Mouse (Mus musculus) neural tube, embryonic 10.5 days (tissue): ENCODE data around the gene Fbxo11.
A peak's percentile ranks its signal among the peaks of the same experiment; 100 is the strongest.
"Not testable (repeated sequence)": the region's sequence is repeated elsewhere in the genome, so short reads cannot be mapped to it uniquely, and the experiment has no call there.

Experiments used
- DNase-seq: peaks from one replicate; pipeline ENCODE4 v3.0.0-alpha.2; 2017; ENCODE audit warnings: low spot score; ENCODE audit errors: extremely low spot score

The Fbxo11 gene

GRCm38 (mm10) chr17:88016027-88016426 is 49.1 kb downstream of the Fbxo11 start:
- DNase-seq, result not testable (repeated sequence)

- no peak for DNase-seq
Measured at GRCm38 (mm10) chr17:88014456-88014855, 50.6 kb downstream of the Fbxo11 start.

GRCm38 (mm10) chr17:88006956-88007355 is 58.1 kb downstream of the Fbxo11 start:
- DNase-seq, result no peak

DNA sequence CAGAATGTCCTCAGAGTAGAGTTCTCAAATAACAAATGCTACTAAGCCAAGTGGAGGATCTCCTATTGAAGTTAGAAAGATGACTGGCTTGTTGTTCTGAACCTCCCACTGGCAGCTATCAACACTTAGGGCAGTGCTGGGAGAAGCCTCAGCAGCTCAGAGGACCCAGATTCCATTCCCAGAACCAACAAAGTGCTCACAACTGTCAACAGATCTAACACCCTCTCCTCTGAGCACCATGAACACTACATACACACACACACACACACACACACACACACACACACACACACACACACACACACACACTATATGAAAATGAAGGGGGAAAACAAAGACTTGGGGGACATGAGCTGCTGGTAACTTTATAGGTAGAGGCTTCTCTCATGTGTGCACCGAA is 60.2 kb downstream of the Fbxo11 start:
- DNase-seq, result no peak

- DNase-seq, result no peak
Measured at GRCm38 (mm10) chr17:87997808-87998207, 67.3 kb downstream of the Fbxo11 start.

DNA sequence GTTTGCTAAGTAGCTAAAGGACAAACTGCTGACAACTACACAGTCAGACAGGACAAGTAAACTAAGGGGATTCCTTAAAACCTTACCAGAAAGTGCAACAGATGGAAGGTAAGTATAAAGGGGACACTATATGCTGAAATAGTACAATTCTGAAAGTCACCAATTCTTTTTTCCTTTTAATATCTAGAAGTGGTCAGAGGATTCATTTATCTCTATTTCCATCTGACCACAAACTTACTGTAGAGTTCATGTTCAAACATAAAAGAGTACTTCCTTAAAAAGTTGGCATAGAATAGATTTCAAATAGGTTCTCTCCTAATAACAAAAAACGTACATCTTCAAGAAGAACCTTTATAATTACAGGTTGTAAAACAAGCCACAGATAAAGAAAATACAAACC is 71.8 kb downstream of the Fbxo11 start:
- no peak for DNase-seq

GRCm38 (mm10) chr17:87992154-87992553 is 72.9 kb downstream of the Fbxo11 start:
- no peak for DNase-seq

- no peak for DNase-seq
Measured at GRCm38 (mm10) chr17:87987507-87987906, 77.6 kb downstream of the Fbxo11 start.

GRCm38 (mm10) chr17:87985916-87986315 is 79.2 kb downstream of the Fbxo11 start:
- DNase-seq, result no peak

DNA sequence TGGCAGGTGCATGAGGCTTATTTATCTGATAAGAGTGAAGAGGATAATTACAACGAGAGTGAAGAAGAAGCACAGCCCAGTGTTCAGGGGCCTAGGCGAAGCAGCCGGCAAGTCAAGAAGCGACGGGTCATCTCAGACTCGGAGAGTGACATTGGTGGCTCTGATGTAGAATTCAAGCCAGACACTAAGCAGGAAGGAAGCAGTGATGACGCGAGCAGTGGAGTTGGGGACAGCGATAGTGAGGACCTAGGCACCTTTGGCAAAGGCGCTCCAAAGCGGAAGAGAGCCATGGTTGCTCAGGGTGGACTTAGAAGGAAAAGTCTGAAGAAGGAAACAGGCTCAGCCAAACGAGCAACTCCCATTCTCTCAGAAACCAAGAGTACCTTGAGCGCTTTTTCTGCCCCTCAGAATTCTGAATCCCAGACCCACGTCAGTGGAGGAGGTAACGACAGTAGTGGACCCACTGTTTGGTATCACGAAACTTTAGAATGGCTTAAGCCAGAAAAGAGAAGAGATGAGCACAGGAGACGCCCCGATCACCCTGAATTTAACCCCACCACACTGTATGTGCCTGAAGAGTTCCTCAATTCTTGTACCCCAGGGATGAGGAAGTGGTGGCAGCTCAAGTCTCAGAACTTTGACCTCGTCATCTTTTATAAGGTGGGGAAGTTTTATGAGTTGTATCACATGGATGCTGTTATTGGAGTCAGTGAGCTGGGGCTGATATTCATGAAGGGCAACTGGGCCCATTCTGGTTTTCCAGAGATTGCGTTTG is 80.5 kb downstream of the Fbxo11 start:
- DNase-seq, result no peak

DNA sequence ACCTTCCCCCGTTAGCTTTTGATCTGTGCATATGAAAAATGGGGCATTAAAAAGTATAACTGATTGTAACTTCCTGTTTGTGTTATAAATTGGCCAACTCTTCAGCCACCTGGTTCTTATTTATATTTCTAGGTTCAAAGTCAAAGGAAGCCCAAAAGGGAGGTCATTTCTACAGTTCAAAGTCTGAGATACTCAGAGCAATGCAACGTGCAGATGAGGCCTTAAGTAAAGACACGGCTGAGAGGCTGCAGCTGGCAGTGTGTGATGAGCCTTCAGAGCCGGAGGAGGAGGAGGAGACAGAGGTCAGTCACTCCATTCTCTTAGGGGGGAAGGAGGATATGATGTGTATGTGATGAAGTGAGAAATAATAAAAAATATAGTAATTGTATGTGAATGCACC is 81.8 kb downstream of the Fbxo11 start:
- no peak for DNase-seq

- no peak for DNase-seq
Measured at GRCm38 (mm10) chr17:87982112-87982511, 83.0 kb downstream of the Fbxo11 start.

GRCm38 (mm10) chr17:87979696-87980095 is 85.4 kb downstream of the Fbxo11 start:
- not testable (repeated sequence) for DNase-seq

GRCm38 (mm10) chr17:87976927-87977326 is 88.2 kb downstream of the Fbxo11 start:
- DNase-seq, result not testable (repeated sequence)

GRCm38 (mm10) chr17:87976154-87976806 is 88.8 kb downstream of the Fbxo11 start:
- no peak for DNase-seq

- no peak for DNase-seq
Measured at GRCm38 (mm10) chr17:87975229-87975853, 89.8 kb downstream of the Fbxo11 start.

- DNase-seq, result peak; percentile 95
Measured at GRCm38 (mm10) chr17:87974629-87975228, 90.4 kb downstream of the Fbxo11 start, which contains the start of gene Msh6. Msh6 (plus strand) TSS chr17:87975062.

- no peak for DNase-seq
Measured at GRCm38 (mm10) chr17:87973261-87974167, 91.6 kb downstream of the Fbxo11 start.

- DNase-seq, result no peak
Measured at GRCm38 (mm10) chr17:87972856-87973255, 92.2 kb downstream of the Fbxo11 start.

GRCm38 (mm10) chr17:87971696-87972591 is 93.1 kb downstream of the Fbxo11 start:
- DNase-seq, result not testable (repeated sequence)
